Mouse (Mus musculus): ENCODE results near the gene Blcap. TPM values are rescaled to one million over a fixed set of nuclear protein-coding genes. Genes with fewer than 3 reads are reported as not detected.

The Blcap gene
- polyA plus RNA-seq, 1 experiment from 2014 or later: 69.3 TPM

- Histone ChIP-seq H3K9ac (replicated peaks) (no peak overlapping the region), H3K4me3 (replicated peaks) (no peak overlapping the region), H3K4me2 (no peak overlapping the region), H3K9me3 (no peaks in the 10 kb centered on the region), H3K4me1 (replicated peaks) (peaks cover 39% of the 10 kb centered on the region), H3K27me3 (no peaks in the 10 kb centered on the region), H3K36me3 (no peaks in the 10 kb centered on the region), H3K27ac (no peak overlapping the region)
- WGBS: 35% methylated on average over 7 of the region's 7 CpGs
- no peak for ATAC-seq (ENCODE audit: insufficient number of reproducible peaks, insufficient read depth, low FRiP score, low TSS enrichment, low read depth)
Measured at GRCm38 (mm10) chr2:157518451-157518850, 52.6 kb downstream of the Blcap start.

DNA sequence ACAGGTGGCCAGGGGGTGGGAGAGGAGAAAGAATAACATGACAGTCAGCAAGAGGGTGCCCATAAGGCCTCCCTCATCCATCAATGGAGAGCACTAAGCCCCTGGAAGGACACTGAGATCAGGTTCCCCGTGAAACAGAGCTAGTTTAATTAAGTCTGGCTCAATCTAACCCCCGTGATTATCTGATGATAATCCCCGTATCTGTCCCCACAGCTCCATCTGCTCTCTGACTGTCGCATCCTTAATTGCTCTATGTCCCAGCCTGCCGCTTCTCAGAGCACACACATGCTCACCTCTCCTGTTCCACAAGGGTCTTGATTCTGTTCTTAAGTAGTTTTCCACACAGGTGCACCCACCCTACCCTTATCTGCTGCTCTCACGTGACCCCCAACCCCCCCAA is 53.5 kb downstream of the Blcap start:
- no peaks in the 10 kb centered on the region for H3K9me3 ChIP-seq
- H3K4me3 ChIP-seq (replicated peaks): no peak overlapping the region
- H3K4me1 ChIP-seq (replicated peaks): peaks cover 47% of the 10 kb centered on the region
- 79% methylated on average over 6 of the region's 6 CpGs for WGBS
- no peak for ATAC-seq (ENCODE audit: insufficient number of reproducible peaks, insufficient read depth, low FRiP score, low TSS enrichment, low read depth)
- H3K27ac ChIP-seq: no peak overlapping the region
- H3K9ac ChIP-seq (replicated peaks): no peak overlapping the region
- H3K27me3 ChIP-seq: no peaks in the 10 kb centered on the region
- no peaks in the 10 kb centered on the region for H3K36me3 ChIP-seq
- no peak overlapping the region for H3K4me2 ChIP-seq

DNA sequence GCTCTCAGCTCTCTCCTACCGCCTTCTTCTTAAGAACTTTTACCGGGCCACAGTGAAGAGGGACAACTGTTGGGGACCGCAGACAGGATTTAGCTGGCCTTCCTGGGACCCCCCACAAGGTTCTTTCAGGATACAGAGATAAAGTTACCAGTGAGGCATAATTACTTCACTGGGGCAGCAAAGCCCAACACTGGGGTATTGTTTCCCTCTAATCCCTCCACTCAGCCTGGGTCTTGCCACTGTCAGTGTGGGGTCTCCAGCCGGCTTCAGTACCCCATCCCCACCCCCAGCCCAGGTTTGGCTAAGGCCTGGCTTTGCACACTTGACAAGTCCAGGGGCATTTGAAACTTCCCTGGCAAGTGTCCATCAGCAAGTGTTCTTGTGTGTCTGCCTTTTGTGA is 56.7 kb downstream of the Blcap start:
- peak overlapping the region; percentile 71 for H3K27ac ChIP-seq
- 12% methylated on average over 4 of the region's 4 CpGs for WGBS
- H3K9ac ChIP-seq (replicated peaks): no peak overlapping the region
- no peaks in the 10 kb centered on the region for H3K27me3 ChIP-seq
- H3K4me3 ChIP-seq (replicated peaks): no peak overlapping the region
- H3K9me3 ChIP-seq: no peaks in the 10 kb centered on the region
- ATAC-seq (ENCODE audit: insufficient number of reproducible peaks, insufficient read depth, low FRiP score, low TSS enrichment, low read depth): 0 out of 2 replicates have a peak, but pooled peaks have one; percentile 11
- no peaks in the 10 kb centered on the region for H3K36me3 ChIP-seq
- H3K4me1 ChIP-seq (replicated peaks): peaks cover 49% of the 10 kb centered on the region
- H3K4me2 ChIP-seq: no peak overlapping the region

- Histone ChIP-seq H3K27ac (peak overlapping the region; percentile 71), H3K9me3 (no peaks in the 10 kb centered on the region), H3K9ac (replicated peaks) (no peak overlapping the region), H3K36me3 (no peaks in the 10 kb centered on the region), H3K4me2 (no peak overlapping the region), H3K4me3 (replicated peaks) (no peak overlapping the region), H3K27me3 (no peaks in the 10 kb centered on the region), H3K4me1 (replicated peaks) (peaks cover 49% of the 10 kb centered on the region)
- ATAC-seq (ENCODE audit: insufficient number of reproducible peaks, insufficient read depth, low FRiP score, low TSS enrichment, low read depth): peak; percentile 63
- 27% methylated on average over 9 of the region's 9 CpGs for WGBS
Measured at GRCm38 (mm10) chr2:157513737-157514208, 57.3 kb downstream of the Blcap start.

DNA sequence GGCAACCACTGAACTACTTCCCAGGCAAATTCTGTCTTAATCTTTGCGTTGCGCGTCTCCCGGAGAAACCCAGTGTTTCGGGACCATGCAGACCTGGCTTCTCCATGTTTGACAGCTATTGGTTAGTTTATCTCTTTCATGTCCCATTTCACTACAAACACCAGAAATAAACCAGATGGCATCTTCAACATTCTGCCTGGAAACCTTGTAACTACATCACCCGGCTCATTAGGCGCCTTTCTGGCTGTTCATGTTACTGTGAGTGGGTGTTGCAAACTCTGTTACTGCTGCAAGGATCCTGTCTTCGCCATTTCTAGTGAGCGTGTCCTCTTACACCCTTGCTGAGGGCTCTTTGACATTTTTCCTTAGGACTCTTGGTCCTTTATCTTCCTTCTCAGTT is 58.2 kb downstream of the Blcap start:
- Histone ChIP-seq H3K27me3 (no peaks in the 10 kb centered on the region; the same call in 1 of the 2 replicates), H3K4me1 (replicated peaks) (peaks cover 40% of the 10 kb centered on the region), H3K27ac (peak overlapping the region; percentile 71), H3K36me3 (no peaks in the 10 kb centered on the region), H3K4me2 (no peak overlapping the region), H3K9me3 (no peaks in the 10 kb centered on the region), H3K9ac (replicated peaks) (no peak overlapping the region), H3K4me3 (replicated peaks) (no peak overlapping the region)
- no peak for ATAC-seq (ENCODE audit: insufficient number of reproducible peaks, insufficient read depth, low FRiP score, low TSS enrichment, low read depth)
- 77% methylated on average over 9 of the region's 9 CpGs for WGBS

DNA sequence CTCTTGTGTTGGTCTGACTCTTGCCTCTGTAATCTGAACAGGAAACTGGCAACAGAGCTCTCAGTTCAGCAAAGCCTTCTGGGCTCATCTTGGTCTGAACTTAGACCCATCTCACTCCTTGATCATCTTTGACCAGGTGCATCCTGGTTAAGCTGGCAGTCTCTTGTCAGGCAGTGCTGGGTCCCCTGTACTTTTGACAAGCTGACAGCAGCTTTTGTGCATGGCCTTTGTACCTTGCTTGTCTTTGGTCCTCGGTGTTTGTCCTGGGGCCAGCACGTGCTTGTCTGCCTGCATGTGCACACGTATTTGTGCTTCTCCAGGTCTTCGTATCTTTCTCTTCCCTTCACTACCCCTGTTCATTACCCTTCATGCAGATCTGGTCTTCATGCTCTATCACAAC is 61.0 kb downstream of the Blcap start:
- no peaks in the 10 kb centered on the region for H3K36me3 ChIP-seq

DNA sequence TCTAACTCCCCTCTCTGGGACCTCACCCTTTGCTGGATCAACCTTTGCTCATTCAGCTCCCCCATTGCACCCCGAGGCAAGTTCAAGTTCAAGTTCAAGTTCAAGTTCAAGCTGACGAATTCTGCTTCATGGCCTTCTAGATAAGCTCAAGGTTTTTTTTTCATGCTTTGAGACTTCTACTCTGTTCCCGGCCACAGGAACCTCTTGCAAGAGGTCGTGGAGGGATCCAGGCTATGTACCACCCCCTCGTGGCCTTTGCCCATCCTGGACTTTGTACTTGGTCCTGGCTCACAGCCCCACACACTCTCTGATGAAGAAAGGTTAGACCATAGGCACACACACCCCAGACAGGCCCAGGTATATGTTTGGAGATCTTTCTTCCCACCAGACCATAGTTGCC is 61.9 kb downstream of the Blcap start:
- H3K4me1 ChIP-seq (replicated peaks): peaks cover 44% of the 10 kb centered on the region
- WGBS: 80% methylated on average over 5 of the region's 5 CpGs
- no peak for ATAC-seq (ENCODE audit: insufficient number of reproducible peaks, insufficient read depth, low FRiP score, low TSS enrichment, low read depth)

More for the DNA sequence above, 61.0 kb downstream of the Blcap start:
- H3K9me3 ChIP-seq: no peaks in the 10 kb centered on the region
- H3K9ac ChIP-seq (replicated peaks): no peak overlapping the region
- H3K27ac ChIP-seq: no peak overlapping the region
- H3K4me3 ChIP-seq (replicated peaks): no peak overlapping the region
- no peak for ATAC-seq (ENCODE audit: insufficient number of reproducible peaks, insufficient read depth, low FRiP score, low TSS enrichment, low read depth)
- WGBS: 76% methylated on average over 4 of the region's 4 CpGs
- peaks cover 52% of the 10 kb centered on the region for H3K4me1 ChIP-seq (replicated peaks)
- no peak overlapping the region for H3K4me2 ChIP-seq
- no peaks in the 10 kb centered on the region; the same call in 1 of the 2 replicates for H3K27me3 ChIP-seq

GRCm38 (mm10) chr2:157506779-157507178 is 64.3 kb downstream of the Blcap start:
- no peak for ATAC-seq (ENCODE audit: insufficient number of reproducible peaks, insufficient read depth, low FRiP score, low TSS enrichment, low read depth)
- 42% methylated on average over 14 of the region's 14 CpGs for WGBS
- H3K4me1 ChIP-seq (replicated peaks): peaks cover 35% of the 10 kb centered on the region

More for the DNA sequence above, 61.9 kb downstream of the Blcap start:
- Histone ChIP-seq H3K36me3 (no peaks in the 10 kb centered on the region), H3K4me2 (no peak overlapping the region), H3K27me3 (no peaks in the 10 kb centered on the region; the same call in 1 of the 2 replicates), H3K27ac (no peak overlapping the region), H3K9ac (replicated peaks) (no peak overlapping the region), H3K9me3 (no peaks in the 10 kb centered on the region), H3K4me3 (replicated peaks) (no peak overlapping the region)

More at GRCm38 (mm10) chr2:157506779-157507178, 64.3 kb downstream of the Blcap start:
- Histone ChIP-seq H3K4me2 (peak overlapping the region; percentile 18), H3K27me3 (no peaks in the 10 kb centered on the region; the same call in 1 of the 2 replicates), H3K9ac (replicated peaks) (no peak overlapping the region), H3K9me3 (no peaks in the 10 kb centered on the region), H3K27ac (peak overlapping the region; percentile 41; the same call in 1 of the 2 replicates), H3K4me3 (replicated peaks) (no peak overlapping the region), H3K36me3 (no peaks in the 10 kb centered on the region)

Small RNAs within 50 kb of the gene (microRNA-seq; reads per million reads assigned to microRNA genes)
- gene Gm23134: 7.9 reads per million, percentile 22 among the genes with 10 or more reads in this experiment

Other genes starting within 250 kb of the Blcap start
- not detected in 2 replicates for gene Ghrh, start 223.8 kb downstream of the Blcap start, polyA plus RNA-seq (2016; fragmentation: Nextera tagmentation; extraction: Ambion mirVana)
- gene Manbal, start 203.7 kb downstream of the Blcap start, polyA plus RNA-seq (2016; fragmentation: Nextera tagmentation; extraction: Ambion mirVana): 77.7 and 79.4 TPM in 2 replicates
- 30.3 and 35.3 TPM in 2 replicates for gene Src, start 152.8 kb downstream of the Blcap start, polyA plus RNA-seq (2016; fragmentation: Nextera tagmentation; extraction: Ambion mirVana)
- gene Nnat, start 11.2 kb downstream of the Blcap start, polyA plus RNA-seq (2016; fragmentation: Nextera tagmentation; extraction: Ambion mirVana): 1,818 and 1,932 TPM in 2 replicates
- 76.6 and 79.3 TPM in 2 replicates for gene Ctnnbl1, start 166.1 kb upstream of the Blcap start, polyA plus RNA-seq (2016; fragmentation: Nextera tagmentation; extraction: Ambion mirVana)

Data from limb, embryonic 12.5 days (tissue).